Mouse (Mus musculus) midbrain, embryonic 14.5 days (tissue): ENCODE measurements around the gene Cpox. TPM values are rescaled to one million over a fixed set of nuclear protein-coding genes. Genes with fewer than 3 reads are reported as not detected.
A peak's percentile ranks its signal among the peaks of the same experiment; 100 is the strongest.

ENCODE experiments used
- ATAC-seq: fragments of 200-750 bp; cut with Nextera tagmentation; 2 replicates; pipeline ENCODE4 v1.8.0; 2017; ENCODE audit warnings: moderate number of reproducible peaks, moderate library complexity; ENCODE audit not compliant: low FRiP score, low TSS enrichment
- DNase-seq: peaks from one replicate; pipeline ENCODE4 v3.0.0-alpha.2; 2015
- H3K27ac ChIP-seq: fragments of 300-500 bp; sonication (generic); replicated peaks from 2 replicates; pipeline ENCODE4 v1.5.1; 2014; ENCODE audit warnings: mild to moderate bottlenecking, low read depth, low read length, moderate library complexity
- H3K27me3 ChIP-seq: fragments of 300-500 bp; sonication (generic); 2 replicates; pipeline ENCODE4 v1.6.1; 2014; ENCODE audit warnings: low read length, control low read depth, mixed read lengths; ENCODE audit not compliant: control insufficient read depth, insufficient read depth
- H3K36me3 ChIP-seq: fragments of 300-500 bp; sonication (generic); 2 replicates; pipeline ENCODE4 v1.6.1; 2014; ENCODE audit warnings: low read length, control low read depth; ENCODE audit not compliant: control insufficient read depth, insufficient read depth
- H3K4me1 ChIP-seq: fragments of 300-500 bp; sonication (generic); 2 replicates; pipeline ENCODE4 v1.6.1; 2014; ENCODE audit warnings: mild to moderate bottlenecking, antibody characterized with exemption, low read length, control low read depth; ENCODE audit not compliant: control insufficient read depth, insufficient read depth
- H3K4me2 ChIP-seq: fragments of 300-500 bp; sonication (generic); 2 replicates; pipeline ENCODE4 v1.6.1; 2014; ENCODE audit warnings: mild to moderate bottlenecking, low read length, moderate library complexity
- H3K4me3 ChIP-seq: fragments of 300-500 bp; sonication (generic); replicated peaks from 2 replicates; pipeline ENCODE4 v1.5.1; 2014; ENCODE audit warnings: low read depth, low read length
- H3K9ac ChIP-seq: fragments of 300-500 bp; sonication (generic); replicated peaks from 2 replicates; pipeline ENCODE4 v1.6.1; 2014; ENCODE audit warnings: mild to moderate bottlenecking, low read length, moderate library complexity
- H3K9me3 ChIP-seq: fragments of 300-500 bp; sonication (generic); 2 replicates; pipeline ENCODE4 v1.6.1; 2016; ENCODE audit warnings: low read length, control low read depth, mixed read lengths; ENCODE audit not compliant: control insufficient read depth
- WGBS: fragments of 180-500 bp; shearing (Covaris S2); extraction: QIAGEN DNeasy Blood & Tissue Kit; methylation state at CpG from one replicate; pipeline ENCODE4 v1.1.7; 2014; 5-methylcytosine and 5-hydroxymethylcytosine counted together
- polyA plus RNA-seq: library from polyadenylated mRNA; unstranded; fragments of >200 nt; fragmentation: Nextera tagmentation; extraction: Ambion mirVana; gene quantifications from 2 replicates; pipeline ENCODE4 v1.2.1, GENCODE M21; 2014

The Cpox gene
- polyA plus RNA-seq, 1 experiment from 2014 or later = 13.3 TPM

DNA sequence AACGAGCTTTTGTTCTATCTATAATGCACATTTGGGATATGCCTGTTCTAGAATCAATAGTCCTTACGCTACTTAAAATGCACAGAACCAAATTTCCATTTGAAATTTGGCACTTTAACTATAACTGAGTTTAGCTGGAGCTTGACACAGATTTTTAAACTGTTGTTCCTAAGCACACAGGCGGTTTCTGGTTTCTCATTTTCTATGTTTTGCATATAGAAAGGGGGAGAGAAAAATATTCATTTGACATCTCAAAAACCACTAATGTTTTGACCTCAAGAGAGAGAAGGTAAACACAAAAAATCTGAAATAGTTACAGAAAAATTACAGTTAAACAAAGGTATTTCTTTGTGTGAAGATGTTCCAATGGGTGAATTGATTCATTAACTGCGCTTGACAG, 39.4 kb downstream of the Cpox start:
- no peaks in the 10 kb centered on the region for H3K36me3 ChIP-seq
- ATAC-seq (no peak), DNase-seq (no peak)
- H3K4me2 ChIP-seq = no peak overlapping the region
- H3K27me3 ChIP-seq = no peaks in the 10 kb centered on the region
- no peak overlapping the region for H3K9ac ChIP-seq
- H3K9me3 ChIP-seq = no peaks in the 10 kb centered on the region
- 75% methylated on average over 4 of the region's 4 CpGs for WGBS
- no peak overlapping the region for H3K27ac ChIP-seq
- no peak overlapping the region for H3K4me3 ChIP-seq
- no peaks in the 10 kb centered on the region for H3K4me1 ChIP-seq

DNA sequence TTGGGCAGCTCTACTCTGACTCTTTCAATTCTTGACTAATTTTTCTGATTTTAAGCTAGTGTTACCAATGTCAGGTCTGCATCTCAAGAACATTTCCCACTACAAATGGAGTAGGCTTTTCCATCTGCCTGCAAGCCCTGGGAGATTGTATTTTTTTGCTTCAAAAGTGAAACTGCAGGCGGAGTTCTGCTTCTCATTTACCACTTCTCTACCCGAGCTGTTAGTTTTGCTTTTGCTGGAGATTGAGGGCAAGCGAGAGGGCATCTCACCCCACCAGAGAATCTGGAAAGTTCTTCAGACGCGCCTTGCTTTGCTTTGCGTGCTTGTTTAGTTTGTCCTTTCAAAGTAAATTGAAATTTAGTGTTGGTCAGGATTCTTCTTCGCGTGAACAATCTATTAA, 42.1 kb downstream of the Cpox start:
- Histone ChIP-seq H3K36me3 (no peaks in the 10 kb centered on the region), H3K27ac (no peak overlapping the region), H3K9me3 (no peaks in the 10 kb centered on the region), H3K4me1 (no peaks in the 10 kb centered on the region), H3K4me3 (no peak overlapping the region), H3K9ac (no peak overlapping the region), H3K27me3 (no peaks in the 10 kb centered on the region), H3K4me2 (no peak overlapping the region)
- DNase-seq = no peak
- whole genome bisulfite sequencing = 90% methylated on average over 8 of the region's 8 CpGs
- ATAC-seq = no peak

DNA sequence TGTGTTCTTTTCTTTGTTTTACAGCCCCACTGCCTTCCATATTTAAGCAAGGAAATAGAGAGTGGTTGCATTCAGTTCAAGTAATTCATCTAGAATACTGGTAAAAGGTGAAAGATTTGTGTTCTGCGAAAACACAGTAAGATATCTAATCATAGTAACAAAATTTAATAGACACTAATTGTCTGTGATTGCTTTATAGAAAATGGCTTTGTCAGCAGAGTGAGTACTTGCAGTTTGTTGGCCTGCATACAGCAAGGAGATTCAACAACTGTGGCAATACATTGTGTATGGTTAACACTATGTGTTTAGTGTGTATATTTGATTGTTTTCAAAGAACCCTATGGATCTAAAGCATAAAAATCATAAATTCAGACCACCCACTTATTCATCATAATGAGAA, 43.0 kb downstream of the Cpox start:
- no peak for DNase-seq
- Histone ChIP-seq H3K36me3 (no peaks in the 10 kb centered on the region), H3K4me3 (no peak overlapping the region), H3K27me3 (no peaks in the 10 kb centered on the region), H3K4me2 (no peak overlapping the region), H3K27ac (no peak overlapping the region), H3K4me1 (no peaks in the 10 kb centered on the region), H3K9ac (no peak overlapping the region), H3K9me3 (no peaks in the 10 kb centered on the region)
- ATAC-seq = no peak
- WGBS = 86% methylated on average over 1 of the region's 1 CpGs

DNA sequence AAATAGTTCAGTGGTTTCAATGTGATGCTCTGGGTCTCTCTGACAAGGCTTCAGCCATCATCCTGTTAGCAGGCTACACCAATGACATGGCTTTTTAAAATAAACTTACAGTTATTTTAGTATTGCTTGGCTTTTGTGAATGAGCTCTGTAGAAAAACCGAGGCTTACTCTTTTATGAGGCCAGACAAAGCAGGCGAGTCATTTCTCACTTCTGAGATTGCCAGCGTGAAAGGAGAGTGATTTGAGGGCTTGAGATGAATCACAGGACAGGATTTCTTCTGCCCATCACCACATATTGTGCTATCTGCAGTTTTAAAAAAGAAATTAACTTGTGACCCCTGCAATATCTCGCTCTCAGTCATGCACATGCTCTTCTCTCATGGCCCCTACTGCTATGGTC, 44.9 kb downstream of the Cpox start:
- Histone ChIP-seq H3K36me3 (no peaks in the 10 kb centered on the region), H3K4me2 (no peak overlapping the region), H3K4me1 (no peaks in the 10 kb centered on the region), H3K27ac (no peak overlapping the region), H3K9me3 (no peaks in the 10 kb centered on the region), H3K4me3 (no peak overlapping the region), H3K9ac (no peak overlapping the region), H3K27me3 (no peaks in the 10 kb centered on the region)
- ATAC-seq (no peak), DNase-seq (no peak)
- 75% methylated on average over 4 of the region's 4 CpGs for WGBS

DNA sequence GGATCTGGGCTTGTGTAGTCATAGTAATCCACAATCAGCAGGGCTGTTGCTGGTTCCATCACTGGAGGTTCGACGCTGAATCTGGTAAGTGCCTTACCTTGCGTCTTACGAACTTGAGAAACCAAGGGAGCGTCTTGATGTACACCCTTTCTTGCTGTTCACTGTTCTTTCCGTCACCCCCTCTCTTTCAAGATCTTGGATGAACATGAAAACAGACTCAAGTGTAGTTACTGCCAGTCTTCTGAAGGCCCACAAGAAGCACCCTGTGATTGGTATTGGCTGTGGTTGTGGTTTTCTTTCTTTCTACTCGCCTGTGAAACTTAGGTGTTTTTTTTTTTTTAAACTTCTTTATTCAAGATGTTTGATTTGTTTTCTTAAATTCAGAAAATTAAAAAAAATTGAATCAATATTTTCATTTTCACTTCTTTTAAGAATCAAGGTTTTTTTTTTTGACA, 48.6 kb downstream of the Cpox start, which contains the start of gene Gpr15:
Gene Gpr15, minus strand, starts transcription at position 405 of the 455 bp plus-strand sequence.
- Histone ChIP-seq H3K27me3 (no peaks in the 10 kb centered on the region), H3K4me3 (no peak within 1 kb of the TSS), H3K4me1 (no peaks in the 10 kb centered on the region), H3K27ac (no peak within 1 kb of the TSS), H3K9me3 (no peaks in the 10 kb centered on the region), H3K36me3 (no peaks in the 10 kb centered on the region), H3K9ac (no peak within 1 kb of the TSS), H3K4me2 (no peak within 1 kb of the TSS)
- no peak for DNase-seq
- WGBS = 94% methylated on average over 7 of the region's 7 CpGs
- ATAC-seq = no peak

DNA sequence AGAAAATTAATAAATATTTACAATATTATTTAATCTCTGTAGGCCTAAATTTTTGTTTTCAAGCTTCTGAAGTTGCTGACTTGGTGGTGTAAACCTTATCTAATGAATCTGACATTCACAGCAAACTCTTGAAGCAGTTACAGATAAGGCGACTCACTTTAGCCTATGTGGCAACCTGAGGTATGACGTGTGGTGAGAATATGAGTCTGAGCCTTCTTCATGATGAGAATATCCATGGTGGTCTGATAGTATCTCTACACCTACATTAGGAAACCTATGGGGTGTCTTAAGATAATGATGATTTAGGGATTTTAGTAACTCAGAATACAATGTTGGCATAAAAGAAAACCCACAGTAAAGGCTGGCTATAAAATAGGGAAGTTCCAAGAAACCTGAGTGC, 52.2 kb downstream of the Cpox start:
- DNase-seq (no peak), ATAC-seq (no peak)
- no peak overlapping the region for H3K4me3 ChIP-seq
- H3K27ac ChIP-seq = no peak overlapping the region
- no peaks in the 10 kb centered on the region for H3K27me3 ChIP-seq
- no peaks in the 10 kb centered on the region for H3K4me1 ChIP-seq
- H3K36me3 ChIP-seq = no peaks in the 10 kb centered on the region
- no peak overlapping the region for H3K4me2 ChIP-seq
- H3K9ac ChIP-seq = no peak overlapping the region
- H3K9me3 ChIP-seq = no peaks in the 10 kb centered on the region
- 92% methylated on average over 2 of the region's 2 CpGs for WGBS

DNA sequence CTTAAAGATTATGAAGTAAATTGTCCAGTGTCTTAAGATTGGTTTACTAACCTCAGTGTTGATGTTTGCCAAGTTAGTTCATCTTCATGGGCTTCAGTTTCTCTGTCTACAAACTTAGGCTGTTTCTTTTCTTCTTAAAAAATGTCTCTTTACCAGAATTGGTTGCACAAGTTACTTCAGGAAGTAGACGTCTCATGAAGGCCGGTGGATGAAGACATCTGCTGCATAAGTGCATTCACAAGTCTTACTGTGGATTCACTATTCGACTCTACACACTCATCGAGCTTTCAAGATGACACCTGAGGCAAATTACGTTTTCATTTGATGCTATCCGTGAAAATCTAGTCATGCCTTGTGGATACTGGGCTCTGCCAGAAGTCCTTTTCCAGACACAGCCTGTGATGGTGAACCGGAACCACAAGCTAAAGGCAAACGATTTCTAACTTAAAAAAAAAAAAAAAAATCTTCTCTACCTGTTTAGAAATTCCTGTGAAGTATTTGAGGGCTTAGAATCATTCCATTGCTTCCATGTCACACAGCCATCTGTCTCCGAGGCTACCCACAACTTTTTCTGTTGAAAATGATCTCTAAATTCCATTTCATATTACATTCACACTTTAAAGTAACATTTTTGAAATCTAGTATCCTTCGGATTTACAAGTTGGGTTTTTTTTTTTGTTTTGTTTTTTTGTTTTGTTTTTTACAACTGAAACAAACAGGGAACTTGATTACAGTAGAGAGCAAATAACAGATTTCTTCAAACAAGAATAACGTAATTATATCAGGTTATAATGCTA, 56.8 kb downstream of the Cpox start:
- Histone ChIP-seq H3K4me3 (no peak overlapping the region), H3K4me2 (peak overlapping the region; percentile 41; the same call in 1 of the 2 replicates)

DNA sequence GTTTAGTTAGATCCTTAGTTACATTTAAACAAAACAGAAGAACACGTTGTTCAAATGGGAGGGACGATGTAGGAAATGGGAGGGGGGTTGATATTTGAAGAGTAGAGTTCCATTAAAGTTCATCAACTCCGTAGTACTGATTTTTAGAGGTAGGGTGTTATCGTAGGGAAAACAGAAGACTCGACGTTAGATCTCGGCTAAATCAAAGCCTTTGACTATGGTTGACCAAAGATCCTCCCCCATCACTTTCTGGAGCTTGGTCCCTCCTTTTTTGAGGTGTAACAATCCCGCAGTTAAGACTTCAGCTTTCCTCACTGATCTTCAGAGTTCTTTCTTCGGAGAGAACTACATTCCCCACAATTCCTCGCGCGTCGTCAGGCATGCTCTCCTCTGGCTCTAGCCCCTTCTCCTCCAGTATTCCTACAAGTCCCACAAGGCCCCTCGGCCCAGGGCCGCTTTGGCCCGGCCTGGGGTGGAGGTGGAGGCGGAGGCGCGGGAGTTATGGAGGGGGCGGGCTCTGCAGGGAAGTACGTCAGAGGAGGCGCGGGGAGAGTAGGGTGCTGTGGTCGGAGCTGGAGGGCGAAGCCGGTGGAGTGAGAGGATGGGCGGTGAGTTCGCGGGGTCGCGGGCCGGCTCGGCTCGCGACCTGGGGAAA, 57.5 kb downstream of the Cpox start, which contains the start of gene Cldnd1:
Gene Cldnd1, plus strand, starts transcription at position 434 of the 655 bp plus-strand sequence.
- Histone ChIP-seq H3K9ac (peak within 1 kb of the TSS; percentile 80), H3K4me2 (peak within 1 kb of the TSS; percentile 71), H3K27me3 (no peaks in the 10 kb centered on the region), H3K36me3 (peaks cover 25% of the 10 kb centered on the region), H3K27ac (peak within 1 kb of the TSS; percentile 86), H3K9me3 (no peaks in the 10 kb centered on the region), H3K4me3 (peak within 1 kb of the TSS; percentile 81), H3K4me1 (peaks cover 6% of the 10 kb centered on the region; the same call in 1 of the 2 replicates)
- peak; percentile 100 for ATAC-seq
- peak; percentile 98 for DNase-seq
- WGBS = 2% methylated on average over 35 of the region's 35 CpGs

More for the DNA sequence above, 56.8 kb downstream of the Cpox start:
- H3K9me3 ChIP-seq = no peaks in the 10 kb centered on the region
- peaks cover 18% of the 10 kb centered on the region for H3K36me3 ChIP-seq
- H3K27me3 ChIP-seq = no peaks in the 10 kb centered on the region
- no peak overlapping the region for H3K9ac ChIP-seq
- no peak overlapping the region for H3K27ac ChIP-seq
- no peak for DNase-seq
- WGBS = 81% methylated on average over 11 of the region's 11 CpGs
- peaks cover 6% of the 10 kb centered on the region; the same call in 1 of the 2 replicates for H3K4me1 ChIP-seq
- no peak for ATAC-seq
